Mouse (Mus musculus): ENCODE measurements around the gene Psmd10.
A peak's percentile ranks its signal among the peaks of the same experiment; 100 is the strongest.

GRCm38 (mm10) chrX:140979546-140979945 is 23.0 kb upstream of the Psmd10 start:
- TF ChIP-seq CTCF (IDR thresholded peaks at IDR 0.05), result no peak
- TF ChIP-seq POLR2A (IDR thresholded peaks at IDR 0.05; ENCODE audit: insufficient read depth, low read depth, low read length), result no peak
- peak; percentile 66; the same call in 1 of the 2 replicates for TF ChIP-seq EP300 (IDR thresholded peaks at IDR 0.05; ENCODE audit: insufficient read depth, low read depth, low read length)
